Mouse (Mus musculus) gastrocnemius, postnatal 4 days (tissue): ENCODE measurements around the gene Daam2. TPM values are rescaled to one million over a fixed set of nuclear protein-coding genes. Genes with fewer than 3 reads are reported as not detected.

Source experiments
- DNase-seq, 2 experiments: peaks; one replicate each; pipeline ENCODE4 v3.0.0; 2021 to 2022; ENCODE audit warnings: low spot score in 2 of 2, mixed read lengths in 2 of 2
- total RNA-seq, 2 experiments: library from RNA; stranded (reverse); gene quantifications; 2 replicates each; pipeline ENCODE4 v1.2.3; 2021

The Daam2 gene
- total RNA-seq, 2 experiments from 2014 or later: 16.4 to 18.6 TPM

- DNase-seq: no peak
Measured at GRCm38 (mm10) chr17:49534267-49534719, 29.9 kb downstream of the Daam2 start.

- DNase-seq: no peak
Measured at GRCm38 (mm10) chr17:49531661-49532060, 32.5 kb downstream of the Daam2 start.

- no peak for DNase-seq
Measured at GRCm38 (mm10) chr17:49530215-49530614, 33.9 kb downstream of the Daam2 start.

GRCm38 (mm10) chr17:49528503-49529205, 35.5 kb downstream of the Daam2 start:
- DNase-seq: no peak

GRCm38 (mm10) chr17:49528033-49528432, 36.1 kb downstream of the Daam2 start:
- no peak for DNase-seq

- DNase-seq: no peak
Measured at GRCm38 (mm10) chr17:49526566-49526965, 37.6 kb downstream of the Daam2 start.

- no peak for DNase-seq
Measured at GRCm38 (mm10) chr17:49525911-49526310, 38.2 kb downstream of the Daam2 start.

- no peak for DNase-seq
Measured at GRCm38 (mm10) chr17:49524584-49524983, 39.6 kb downstream of the Daam2 start.

- DNase-seq: no peak
Measured at GRCm38 (mm10) chr17:49522435-49522834, 41.7 kb downstream of the Daam2 start.

GRCm38 (mm10) chr17:49522002-49522401, 42.1 kb downstream of the Daam2 start:
- no peak for DNase-seq

- DNase-seq: no peak
Measured at GRCm38 (mm10) chr17:49520674-49521073, 43.5 kb downstream of the Daam2 start.

- no peak for DNase-seq
Measured at GRCm38 (mm10) chr17:49519576-49520247, 44.4 kb downstream of the Daam2 start.

GRCm38 (mm10) chr17:49517091-49517490, 47.1 kb downstream of the Daam2 start:
- DNase-seq: no peak

- no peak for DNase-seq
Measured at GRCm38 (mm10) chr17:49515678-49516077, 48.5 kb downstream of the Daam2 start.

- DNase-seq: no peak
Measured at GRCm38 (mm10) chr17:49515141-49515540, 49.0 kb downstream of the Daam2 start.

GRCm38 (mm10) chr17:49512671-49513085, 51.5 kb downstream of the Daam2 start:
- DNase-seq: no peak

- DNase-seq: no peak
Measured at GRCm38 (mm10) chr17:49509431-49509830, 54.7 kb downstream of the Daam2 start.

GRCm38 (mm10) chr17:49503246-49503900, 60.8 kb downstream of the Daam2 start:
- DNase-seq: no peak

- no peak for DNase-seq
Measured at GRCm38 (mm10) chr17:49500234-49500633, 63.9 kb downstream of the Daam2 start.

GRCm38 (mm10) chr17:49499635-49500034, 64.5 kb downstream of the Daam2 start:
- no peak for DNase-seq

GRCm38 (mm10) chr17:49498169-49498568, 66.0 kb downstream of the Daam2 start:
- no peak for DNase-seq

GRCm38 (mm10) chr17:49493276-49493675, 70.9 kb downstream of the Daam2 start:
- no peak for DNase-seq
